Mouse (Mus musculus): ENCODE results near the gene Chrna10. TPM values are rescaled to one million over a fixed set of nuclear protein-coding genes. Genes with fewer than 3 reads are reported as not detected.

The Chrna10 gene
- polyA plus RNA-seq (2012; ENCODE audit: insufficient read depth, low replicate concordance): 0.18 TPM in 1 of 2 replicates, not detected in the other

GRCm38 (mm10) chr7:102116579-102117331 lies at the start of gene Chrna10:
Gene Chrna10, minus strand, starts transcription at chr7:102116828.
- peak within 1 kb of the TSS; percentile 38 for H3K4me3 ChIP-seq (replicated peaks)
- TF ChIP-seq GATA1 (IDR thresholded peaks at IDR 0.05; ENCODE audit: borderline replicate concordance, low read length) (no peak), FLI1 (IDR thresholded peaks at IDR 0.05; ENCODE audit: low read length) (no peak)

GRCm38 (mm10) chr7:102153691-102154090 lies 37.1 kb upstream of the Chrna10 start:
- no peaks in the 10 kb centered on the region for H3K27me3 ChIP-seq (replicated peaks)
- H3K4me3 ChIP-seq (replicated peaks): no peak overlapping the region
- no peaks in the 10 kb centered on the region for H3K9me3 ChIP-seq
- no peak for TF ChIP-seq GATA1 (IDR thresholded peaks at IDR 0.05; ENCODE audit: borderline replicate concordance, low read length)
- no peak for TF ChIP-seq FLI1 (IDR thresholded peaks at IDR 0.05; ENCODE audit: low read length)
- peaks cover 92% of the 10 kb centered on the region for H3K36me3 ChIP-seq (replicated peaks; ENCODE audit: low read length)
- no peaks in the 10 kb centered on the region for H3K4me1 ChIP-seq

More at GRCm38 (mm10) chr7:102116579-102117331, at the start of gene Chrna10:
- Histone ChIP-seq H3K36me3 (replicated peaks; ENCODE audit: low read length) (peaks cover 37% of the 10 kb centered on the region), H3K27me3 (replicated peaks) (peaks cover 23% of the 10 kb centered on the region), H3K9me3 (no peaks in the 10 kb centered on the region), H3K4me1 (peaks cover 22% of the 10 kb centered on the region)

- Histone ChIP-seq H3K9me3 (no peaks in the 10 kb centered on the region), H3K4me1 (peaks cover 6% of the 10 kb centered on the region; the same call in 1 of the 2 replicates), H3K4me3 (replicated peaks) (no peak overlapping the region), H3K36me3 (replicated peaks; ENCODE audit: low read length) (peaks cover 97% of the 10 kb centered on the region), H3K27me3 (replicated peaks) (no peaks in the 10 kb centered on the region)
- TF ChIP-seq FLI1 (IDR thresholded peaks at IDR 0.05; ENCODE audit: low read length) (no peak), GATA1 (IDR thresholded peaks at IDR 0.05; ENCODE audit: borderline replicate concordance, low read length) (no peak)
Observed at GRCm38 (mm10) chr7:102137898-102138297, 21.3 kb upstream of the Chrna10 start.

- Histone ChIP-seq H3K9me3 (no peaks in the 10 kb centered on the region), H3K4me3 (replicated peaks) (no peak overlapping the region), H3K36me3 (replicated peaks; ENCODE audit: low read length) (peaks cover 99% of the 10 kb centered on the region), H3K27me3 (replicated peaks) (no peaks in the 10 kb centered on the region), H3K4me1 (peaks cover 6% of the 10 kb centered on the region; the same call in 1 of the 2 replicates)
- TF ChIP-seq GATA1 (IDR thresholded peaks at IDR 0.05; ENCODE audit: borderline replicate concordance, low read length) (no peak), FLI1 (IDR thresholded peaks at IDR 0.05; ENCODE audit: low read length) (no peak)
Observed at GRCm38 (mm10) chr7:102137464-102137863, 20.8 kb upstream of the Chrna10 start.

- Histone ChIP-seq H3K9me3 (no peaks in the 10 kb centered on the region), H3K27me3 (replicated peaks) (no peaks in the 10 kb centered on the region), H3K36me3 (replicated peaks; ENCODE audit: low read length) (peaks cover 97% of the 10 kb centered on the region), H3K4me3 (replicated peaks) (no peak overlapping the region), H3K4me1 (no peaks in the 10 kb centered on the region; the same call in 1 of the 2 replicates)
- TF ChIP-seq FLI1 (IDR thresholded peaks at IDR 0.05; ENCODE audit: low read length) (no peak), GATA1 (IDR thresholded peaks at IDR 0.05; ENCODE audit: borderline replicate concordance, low read length) (no peak)
Observed at GRCm38 (mm10) chr7:102132395-102132794, 15.8 kb upstream of the Chrna10 start.

- Histone ChIP-seq H3K9me3 (no peaks in the 10 kb centered on the region), H3K27me3 (replicated peaks) (peaks cover 3% of the 10 kb centered on the region), H3K4me1 (peaks cover 7% of the 10 kb centered on the region; the same call in 1 of the 2 replicates), H3K4me3 (replicated peaks) (no peak overlapping the region), H3K36me3 (replicated peaks; ENCODE audit: low read length) (peaks cover 73% of the 10 kb centered on the region)
- TF ChIP-seq FLI1 (IDR thresholded peaks at IDR 0.05; ENCODE audit: low read length): no peak
- no peak for TF ChIP-seq GATA1 (IDR thresholded peaks at IDR 0.05; ENCODE audit: borderline replicate concordance, low read length)
Observed at GRCm38 (mm10) chr7:102120326-102120725, 3.7 kb upstream of the Chrna10 start.

GRCm38 (mm10) chr7:102117382-102117781 lies 754 bp upstream of the Chrna10 start:
- Histone ChIP-seq H3K9me3 (no peaks in the 10 kb centered on the region), H3K27me3 (replicated peaks) (peaks cover 17% of the 10 kb centered on the region), H3K4me1 (peaks cover 22% of the 10 kb centered on the region), H3K4me3 (replicated peaks) (peak overlapping the region; percentile 38), H3K36me3 (replicated peaks; ENCODE audit: low read length) (peaks cover 44% of the 10 kb centered on the region)
- TF ChIP-seq GATA1 (IDR thresholded peaks at IDR 0.05; ENCODE audit: borderline replicate concordance, low read length): no peak
- TF ChIP-seq FLI1 (IDR thresholded peaks at IDR 0.05; ENCODE audit: low read length): no peak

- Histone ChIP-seq H3K4me1 (peaks cover 46% of the 10 kb centered on the region), H3K4me3 (replicated peaks) (peak overlapping the region; percentile 51), H3K27me3 (replicated peaks) (peaks cover 47% of the 10 kb centered on the region), H3K36me3 (replicated peaks; ENCODE audit: low read length) (peaks cover 3% of the 10 kb centered on the region), H3K9me3 (no peaks in the 10 kb centered on the region)
- no peak for TF ChIP-seq GATA1 (IDR thresholded peaks at IDR 0.05; ENCODE audit: borderline replicate concordance, low read length)
- no peak for TF ChIP-seq FLI1 (IDR thresholded peaks at IDR 0.05; ENCODE audit: low read length)
Observed at GRCm38 (mm10) chr7:102113151-102113729, 3.4 kb downstream of the Chrna10 start.

GRCm38 (mm10) chr7:102109746-102110145 lies 6.9 kb downstream of the Chrna10 start:
- Histone ChIP-seq H3K4me3 (replicated peaks) (no peak overlapping the region), H3K9me3 (no peaks in the 10 kb centered on the region), H3K4me1 (peaks cover 48% of the 10 kb centered on the region), H3K36me3 (replicated peaks; ENCODE audit: low read length) (no peaks in the 10 kb centered on the region), H3K27me3 (replicated peaks) (peaks cover 65% of the 10 kb centered on the region)
- TF ChIP-seq GATA1 (IDR thresholded peaks at IDR 0.05; ENCODE audit: borderline replicate concordance, low read length) (no peak), FLI1 (IDR thresholded peaks at IDR 0.05; ENCODE audit: low read length) (no peak)

- Histone ChIP-seq H3K9me3 (no peaks in the 10 kb centered on the region), H3K4me3 (replicated peaks) (no peak within 1 kb of the TSS), H3K27me3 (replicated peaks) (peaks cover 70% of the 10 kb centered on the region), H3K4me1 (peaks cover 47% of the 10 kb centered on the region), H3K36me3 (replicated peaks; ENCODE audit: low read length) (no peaks in the 10 kb centered on the region)
- no peak for TF ChIP-seq FLI1 (IDR thresholded peaks at IDR 0.05; ENCODE audit: low read length)
Observed at GRCm38 (mm10) chr7:102109171-102109570, 7.5 kb downstream of the Chrna10 start, which contains the start of gene Art5. Gene Art5, minus strand, starts transcription at chr7:102109489.

Measured in megakaryocyte, embryonic 14.5 days (primary cell).